Mouse (Mus musculus) embryonic facial prominence, embryonic 11.5 days (tissue): ENCODE results near the gene Chaf1a. TPM values are rescaled to one million over a fixed set of nuclear protein-coding genes. Genes with fewer than 3 reads are reported as not detected.
"Not testable (repeated sequence)": the region's sequence is repeated elsewhere in the genome, so short reads cannot be mapped to it uniquely, and the experiment has no call there.

Source experiments
- ATAC-seq: fragments of 200-750 bp; cut with Nextera tagmentation; replicated peaks from 2 replicates; pipeline ENCODE4 v1.8.0; 2017; ENCODE audit warnings: low read depth; ENCODE audit not compliant: insufficient number of reproducible peaks, low FRiP score, low TSS enrichment
- DNase-seq: peaks from one replicate; pipeline ENCODE4 v3.0.0-alpha.2; 2015; ENCODE audit warnings: low spot score
- H3K27ac ChIP-seq: fragments of 300-500 bp; sonication (generic); replicated peaks from 2 replicates; pipeline ENCODE4 v1.5.1; 2014; ENCODE audit warnings: mild to moderate bottlenecking, low read depth, low read length, control low read depth
- H3K27me3 ChIP-seq: fragments of 300-500 bp; sonication (generic); 2 replicates; pipeline ENCODE4 v1.6.1; 2014; ENCODE audit warnings: mild to moderate bottlenecking, low read length, moderate library complexity, mixed read lengths; ENCODE audit not compliant: control insufficient read depth, insufficient read depth
- H3K36me3 ChIP-seq: fragments of 300-500 bp; sonication (generic); replicated peaks from 2 replicates; pipeline ENCODE4 v1.6.1; 2014; ENCODE audit warnings: low read depth, mild to moderate bottlenecking, low read length, moderate library complexity, mixed read lengths; ENCODE audit not compliant: control insufficient read depth, insufficient read depth
- H3K4me1 ChIP-seq: fragments of 300-500 bp; sonication (generic); 2 replicates; pipeline ENCODE4 v1.6.1; 2014; ENCODE audit warnings: low read length, mixed read lengths; ENCODE audit not compliant: control insufficient read depth, insufficient read depth
- H3K4me2 ChIP-seq: fragments of 300-500 bp; sonication (generic); 2 replicates; pipeline ENCODE4 v1.6.1; 2014; ENCODE audit warnings: low read depth, mild to moderate bottlenecking, control low read depth, low read length, moderate library complexity
- H3K4me3 ChIP-seq: fragments of 300-500 bp; sonication (generic); 2 replicates; pipeline ENCODE4 v1.5.1; 2014; ENCODE audit warnings: low read depth, low read length, control low read depth
- H3K9ac ChIP-seq: fragments of 300-500 bp; sonication (generic); replicated peaks from 2 replicates; pipeline ENCODE4 v1.6.1; 2014; ENCODE audit warnings: mild to moderate bottlenecking, control low read depth, low read length
- H3K9me3 ChIP-seq: fragments of 300-500 bp; sonication (generic); replicated peaks from 2 replicates; pipeline ENCODE4 v1.6.1; 2016; ENCODE audit warnings: mild to moderate bottlenecking, low read length, inconsistent platforms, mixed read lengths; ENCODE audit not compliant: control insufficient read depth
- WGBS: fragments of 180-500 bp; shearing (Covaris S2); extraction: QIAGEN DNeasy Blood & Tissue Kit; methylation state at CpG from one replicate; pipeline ENCODE4 v1.1.7; 2014; 5-methylcytosine and 5-hydroxymethylcytosine counted together
- polyA plus RNA-seq: library from polyadenylated mRNA; unstranded; fragments of >200 nt; fragmentation: Nextera tagmentation; extraction: Ambion mirVana; gene quantifications from 2 replicates; pipeline ENCODE4 v1.2.1, GENCODE M21; 2014

Chaf1a gene
- polyA plus RNA-seq, 1 experiment from 2014 or later = 24.5 TPM

- 90% methylated on average over 5 of the region's 5 CpGs for WGBS
These were observed 37.3 kb downstream of the Chaf1a start for GRCm38 (mm10) chr17:56077523-56077922.

GRCm38 (mm10) chr17:56078361-56078760 is 38.1 kb downstream of the Chaf1a start:
- not testable (repeated sequence) for H3K36me3 ChIP-seq, H3K9me3 ChIP-seq, H3K9ac ChIP-seq, DNase-seq, H3K27me3 ChIP-seq, H3K27ac ChIP-seq, H3K4me1 ChIP-seq, H3K4me2 ChIP-seq, ATAC-seq, H3K4me3 ChIP-seq
- WGBS = 63% methylated on average over 9 of the region's 9 CpGs

More at GRCm38 (mm10) chr17:56077523-56077922, 37.3 kb downstream of the Chaf1a start:
- Histone ChIP-seq H3K9ac (no peak overlapping the region), H3K4me3 (no peak overlapping the region), H3K4me1 (peaks cover 4% of the 10 kb centered on the region), H3K27ac (no peak overlapping the region), H3K27me3 (no peaks in the 10 kb centered on the region), H3K4me2 (no peak overlapping the region), H3K36me3 (no peaks in the 10 kb centered on the region; the same call in 1 of the 2 replicates), H3K9me3 (no peaks in the 10 kb centered on the region)
- DNase-seq (no peak), ATAC-seq (no peak)

GRCm38 (mm10) chr17:56078880-56079795 is 38.9 kb downstream of the Chaf1a start, which contains the start of gene Hdgfl2:
TSS of gene Hdgfl2 (plus strand) at chr17:56079634.
- DNase-seq (peak; percentile 100), ATAC-seq (peak; percentile 90)
- H3K36me3 ChIP-seq = no peaks in the 10 kb centered on the region; the same call in 1 of the 2 replicates
- peak within 1 kb of the TSS; percentile 92 for H3K4me2 ChIP-seq
- no peaks in the 10 kb centered on the region for H3K9me3 ChIP-seq
- H3K9ac ChIP-seq = peak within 1 kb of the TSS; percentile 82
- no peaks in the 10 kb centered on the region for H3K27me3 ChIP-seq
- peaks cover 4% of the 10 kb centered on the region; the same call in 1 of the 2 replicates for H3K4me1 ChIP-seq
- H3K4me3 ChIP-seq = peak within 1 kb of the TSS; percentile 96
- H3K27ac ChIP-seq = no peak within 1 kb of the TSS
- WGBS = under 1% methylated on average over 61 of the region's 61 CpGs

- ATAC-seq = peak; percentile 0; the same call in 1 of the 2 replicates
These were observed 39.7 kb downstream of the Chaf1a start for GRCm38 (mm10) chr17:56079921-56080320.

GRCm38 (mm10) chr17:56080781-56081585 is 40.7 kb downstream of the Chaf1a start:
- peak; percentile 93 for DNase-seq
- no peaks in the 10 kb centered on the region for H3K9me3 ChIP-seq
- peak overlapping the region; percentile 96 for H3K4me3 ChIP-seq
- ATAC-seq = peak; percentile 50
- WGBS = 9% methylated on average over 8 of the region's 8 CpGs
- H3K4me1 ChIP-seq = peaks cover 4% of the 10 kb centered on the region; the same call in 1 of the 2 replicates
- H3K36me3 ChIP-seq = no peaks in the 10 kb centered on the region; the same call in 1 of the 2 replicates
- no peaks in the 10 kb centered on the region for H3K27me3 ChIP-seq
- H3K27ac ChIP-seq = no peak overlapping the region
- H3K4me2 ChIP-seq = peak overlapping the region; percentile 92
- peak overlapping the region; percentile 82 for H3K9ac ChIP-seq

More at GRCm38 (mm10) chr17:56079921-56080320, 39.7 kb downstream of the Chaf1a start:
- H3K4me3 ChIP-seq = peak overlapping the region; percentile 96
- H3K4me1 ChIP-seq = peaks cover 4% of the 10 kb centered on the region; the same call in 1 of the 2 replicates
- no peak overlapping the region for H3K27ac ChIP-seq
- peak overlapping the region; percentile 92 for H3K4me2 ChIP-seq
- H3K27me3 ChIP-seq = no peaks in the 10 kb centered on the region
- H3K36me3 ChIP-seq = no peaks in the 10 kb centered on the region; the same call in 1 of the 2 replicates
- DNase-seq = no peak
- no peaks in the 10 kb centered on the region for H3K9me3 ChIP-seq
- H3K9ac ChIP-seq = peak overlapping the region; percentile 82
- WGBS = 1% methylated on average over 11 of the region's 11 CpGs

GRCm38 (mm10) chr17:56092312-56092711 is 52.1 kb downstream of the Chaf1a start:
- DNase-seq = no peak
- no peak overlapping the region for H3K4me3 ChIP-seq
- no peak overlapping the region for H3K9ac ChIP-seq
- H3K9me3 ChIP-seq = no peaks in the 10 kb centered on the region
- WGBS = 87% methylated on average over 1 of the region's 1 CpGs
- H3K27ac ChIP-seq = no peak overlapping the region
- H3K4me2 ChIP-seq = no peak overlapping the region
- H3K27me3 ChIP-seq = no peaks in the 10 kb centered on the region
- no peaks in the 10 kb centered on the region for H3K4me1 ChIP-seq
- peaks cover 11% of the 10 kb centered on the region for H3K36me3 ChIP-seq
- no peak for ATAC-seq

- WGBS = 93% methylated on average over 1 of the region's 1 CpGs
- Histone ChIP-seq H3K4me1 (no peaks in the 10 kb centered on the region), H3K4me3 (no peak overlapping the region), H3K27me3 (no peaks in the 10 kb centered on the region), H3K9me3 (no peaks in the 10 kb centered on the region), H3K36me3 (peaks cover 14% of the 10 kb centered on the region), H3K27ac (no peak overlapping the region), H3K9ac (no peak overlapping the region), H3K4me2 (no peak overlapping the region)
- ATAC-seq (no peak; the same call in 1 of the 2 replicates), DNase-seq (no peak)
These were observed 52.6 kb downstream of the Chaf1a start for GRCm38 (mm10) chr17:56092794-56093193.
